Mouse (Mus musculus): ENCODE data around the gene Rin1.

- no peak for TF ChIP-seq CTCF (IDR thresholded peaks at IDR 0.05)
- no peak for TF ChIP-seq POLR2A (IDR thresholded peaks at IDR 0.05; ENCODE audit: insufficient read depth, low read depth, low read length)
- TF ChIP-seq EP300 (IDR thresholded peaks at IDR 0.05; ENCODE audit: insufficient read depth, low read depth, low read length) = no peak
These were observed 20.8 kb downstream of the Rin1 start for GRCm38 (mm10) chr19:5071077-5071476.

Data from heart, adult 2 months (tissue).